Mouse (Mus musculus): Measurements from ENCODE around the gene Rps6ka4. TPM values are rescaled to one million over a fixed set of nuclear protein-coding genes. Genes with fewer than 3 reads are reported as not detected.

Rps6ka4 gene
- total and polyA plus RNA-seq, 3 experiments: 12.9 to 17.9 (median 15.9) TPM

DNA sequence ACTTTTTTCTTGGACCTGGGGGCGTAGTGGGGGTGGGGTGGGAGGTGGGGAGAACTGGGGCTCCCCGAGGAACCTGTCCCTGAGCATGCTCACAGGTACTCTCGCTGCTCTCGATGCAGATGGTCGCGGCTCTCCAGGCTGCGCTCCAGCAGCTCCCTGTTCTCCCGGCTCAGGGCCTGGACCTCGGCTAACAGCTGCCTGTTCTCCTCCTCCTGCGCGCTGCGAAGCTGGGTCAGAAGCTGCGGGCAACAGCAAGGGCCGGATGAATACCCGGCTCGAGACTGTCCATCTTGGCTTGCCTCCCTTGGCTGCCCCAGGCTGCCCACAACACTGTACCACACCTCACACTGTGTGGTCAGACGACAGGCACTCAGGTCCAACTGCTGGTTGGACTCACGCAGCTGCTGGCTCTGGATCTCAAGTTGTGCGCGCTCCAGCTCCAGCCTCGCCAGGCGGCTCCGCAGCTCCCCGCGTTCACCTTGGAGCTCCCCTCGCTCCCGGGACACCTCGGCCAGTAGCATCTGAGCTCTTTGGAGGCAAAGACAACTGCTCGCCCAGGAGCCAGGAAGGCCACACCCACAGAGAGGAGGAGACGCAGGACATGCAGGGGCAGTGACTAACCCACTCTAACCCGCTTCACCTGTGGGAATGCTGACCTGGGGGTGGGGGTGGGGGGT is 7.5 kb upstream of the Rps6ka4 start:
- Histone ChIP-seq H3K4me3 (no peak overlapping the region), H3K36me3 (ENCODE audit: control insufficient read depth, insufficient read depth, low read length) (no peaks in the 10 kb centered on the region), H3K27ac (no peak overlapping the region), H3K9ac (ENCODE audit: low read depth, low read length) (peak overlapping the region; percentile 27; the same call in 1 of the 2 replicates), H3K79me2 (replicated peaks; ENCODE audit: control insufficient read depth, insufficient read depth, low read length) (no peaks in the 10 kb centered on the region), H3K27me3 (ENCODE audit: control insufficient read depth, insufficient read depth, low read length) (peaks cover 10% of the 10 kb centered on the region), H3K4me1 (ENCODE audit: control insufficient read depth, insufficient read depth, low read length) (no peaks in the 10 kb centered on the region; the same call in 1 of the 2 replicates)
- intact Hi-C loops (cut with DNase I): no loop called here
- TF ChIP-seq EP300 (IDR thresholded peaks at IDR 0.05; ENCODE audit: insufficient read depth, low read depth, low read length): no peak
- TF ChIP-seq CTCF (IDR thresholded peaks at IDR 0.05): no peak
- no peak for TF ChIP-seq POLR2A (IDR thresholded peaks at IDR 0.05; ENCODE audit: insufficient read depth, low read depth, low read length)
- WGBS: 7% methylated on average over 31 of the region's 31 CpGs
- no peak for DNase-seq

DNA sequence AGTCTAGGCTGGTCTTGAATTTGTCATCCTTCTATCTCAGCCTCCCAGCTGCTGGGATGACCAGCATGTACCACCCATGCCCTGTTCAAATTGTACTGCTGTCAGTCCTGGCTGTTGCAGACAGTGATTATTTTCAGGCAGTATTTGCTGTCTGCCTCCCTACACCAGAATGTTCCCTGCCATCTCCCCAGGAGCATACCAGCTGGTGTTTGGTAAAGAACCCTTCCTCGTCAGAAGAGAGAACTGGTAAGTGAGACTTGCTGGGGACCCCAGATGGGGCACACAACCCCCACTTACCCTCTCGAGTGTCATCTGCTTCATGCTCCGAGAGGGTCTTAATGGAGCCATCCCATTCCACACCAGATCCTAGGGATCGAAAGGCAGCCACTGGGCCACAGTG is 5.6 kb upstream of the Rps6ka4 start:
- H3K4me3 ChIP-seq: no peak overlapping the region
- TF ChIP-seq EP300 (IDR thresholded peaks at IDR 0.05; ENCODE audit: insufficient read depth, low read depth, low read length) (no peak), CTCF (IDR thresholded peaks at IDR 0.05) (no peak), POLR2A (IDR thresholded peaks at IDR 0.05; ENCODE audit: insufficient read depth, low read depth, low read length) (no peak)
- H3K36me3 ChIP-seq (ENCODE audit: control insufficient read depth, insufficient read depth, low read length): no peaks in the 10 kb centered on the region
- peaks cover 3% of the 10 kb centered on the region for H3K4me1 ChIP-seq (ENCODE audit: control insufficient read depth, insufficient read depth, low read length)
- peaks cover 10% of the 10 kb centered on the region for H3K27me3 ChIP-seq (ENCODE audit: control insufficient read depth, insufficient read depth, low read length)
- no peak overlapping the region for H3K27ac ChIP-seq
- no peak overlapping the region for H3K9ac ChIP-seq (ENCODE audit: low read depth, low read length)
- no peaks in the 10 kb centered on the region for H3K79me2 ChIP-seq (replicated peaks; ENCODE audit: control insufficient read depth, insufficient read depth, low read length)
- intact Hi-C loops (cut with DNase I): no loop called here
- WGBS: 88% methylated on average over 4 of the region's 4 CpGs
- DNase-seq: no peak

DNA sequence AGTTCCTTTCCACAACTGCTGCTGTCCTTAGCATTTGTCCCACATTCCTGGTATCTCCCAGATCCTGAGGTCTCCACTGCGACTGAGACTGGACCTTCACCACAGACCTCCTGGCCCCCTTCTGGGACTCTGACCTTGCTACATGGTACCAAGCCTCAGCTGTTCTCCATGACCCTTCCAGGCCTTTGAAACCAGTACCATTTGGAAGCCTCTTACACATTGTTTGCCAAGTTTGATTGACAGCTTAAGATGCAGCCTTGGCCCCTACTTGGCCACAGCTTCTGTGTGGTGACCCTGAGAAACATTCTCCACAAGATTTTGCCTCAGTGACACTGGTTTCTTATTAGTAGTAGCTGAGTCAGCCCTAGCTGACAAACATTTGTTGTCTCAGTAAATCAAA is 1.9 kb upstream of the Rps6ka4 start:
- no peak overlapping the region for H3K9ac ChIP-seq (ENCODE audit: low read depth, low read length)
- intact Hi-C loops (cut with DNase I): no loop called here
- no peak overlapping the region for H3K4me3 ChIP-seq
- DNase-seq: no peak
- H3K79me2 ChIP-seq (replicated peaks; ENCODE audit: control insufficient read depth, insufficient read depth, low read length): no peaks in the 10 kb centered on the region
- TF ChIP-seq EP300 (IDR thresholded peaks at IDR 0.05; ENCODE audit: insufficient read depth, low read depth, low read length) (no peak), POLR2A (IDR thresholded peaks at IDR 0.05; ENCODE audit: insufficient read depth, low read depth, low read length) (no peak), CTCF (IDR thresholded peaks at IDR 0.05) (no peak)
- peaks cover 2% of the 10 kb centered on the region; the same call in 1 of the 2 replicates for H3K27me3 ChIP-seq (ENCODE audit: control insufficient read depth, insufficient read depth, low read length)
- H3K4me1 ChIP-seq (ENCODE audit: control insufficient read depth, insufficient read depth, low read length): peaks cover 8% of the 10 kb centered on the region
- no peak overlapping the region for H3K27ac ChIP-seq
- 81% methylated on average over 1 of the region's 1 CpGs for WGBS
- no peaks in the 10 kb centered on the region for H3K36me3 ChIP-seq (ENCODE audit: control insufficient read depth, insufficient read depth, low read length)

DNA sequence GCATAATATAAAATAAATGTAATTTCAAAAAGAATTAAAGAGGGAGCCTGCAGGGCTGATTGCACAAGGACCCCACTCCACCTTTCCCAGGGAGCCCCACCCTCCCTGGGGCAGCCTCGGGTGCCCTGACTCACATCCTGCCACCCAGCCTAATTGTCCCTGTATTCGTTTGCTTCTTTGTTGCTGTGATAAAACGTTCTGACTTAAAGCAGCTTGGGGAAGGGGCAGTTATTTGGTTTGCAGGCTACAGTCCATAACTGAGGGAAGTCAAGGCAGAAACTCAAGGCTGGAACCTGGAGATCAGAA is 809 bp upstream of the Rps6ka4 start:
- 28% methylated on average over 3 of the region's 3 CpGs for WGBS
- Histone ChIP-seq H3K36me3 (ENCODE audit: control insufficient read depth, insufficient read depth, low read length) (no peaks in the 10 kb centered on the region), H3K79me2 (replicated peaks; ENCODE audit: control insufficient read depth, insufficient read depth, low read length) (no peaks in the 10 kb centered on the region), H3K9ac (ENCODE audit: low read depth, low read length) (no peak overlapping the region), H3K4me3 (no peak overlapping the region), H3K27me3 (ENCODE audit: control insufficient read depth, insufficient read depth, low read length) (no peaks in the 10 kb centered on the region), H3K27ac (no peak overlapping the region), H3K4me1 (ENCODE audit: control insufficient read depth, insufficient read depth, low read length) (peaks cover 8% of the 10 kb centered on the region)
- TF ChIP-seq POLR2A (IDR thresholded peaks at IDR 0.05; ENCODE audit: insufficient read depth, low read depth, low read length): no peak
- TF ChIP-seq EP300 (IDR thresholded peaks at IDR 0.05; ENCODE audit: insufficient read depth, low read depth, low read length): no peak
- no peak for TF ChIP-seq CTCF (IDR thresholded peaks at IDR 0.05)
- intact Hi-C loops (cut with DNase I): no loop called here
- DNase-seq: no peak

DNA sequence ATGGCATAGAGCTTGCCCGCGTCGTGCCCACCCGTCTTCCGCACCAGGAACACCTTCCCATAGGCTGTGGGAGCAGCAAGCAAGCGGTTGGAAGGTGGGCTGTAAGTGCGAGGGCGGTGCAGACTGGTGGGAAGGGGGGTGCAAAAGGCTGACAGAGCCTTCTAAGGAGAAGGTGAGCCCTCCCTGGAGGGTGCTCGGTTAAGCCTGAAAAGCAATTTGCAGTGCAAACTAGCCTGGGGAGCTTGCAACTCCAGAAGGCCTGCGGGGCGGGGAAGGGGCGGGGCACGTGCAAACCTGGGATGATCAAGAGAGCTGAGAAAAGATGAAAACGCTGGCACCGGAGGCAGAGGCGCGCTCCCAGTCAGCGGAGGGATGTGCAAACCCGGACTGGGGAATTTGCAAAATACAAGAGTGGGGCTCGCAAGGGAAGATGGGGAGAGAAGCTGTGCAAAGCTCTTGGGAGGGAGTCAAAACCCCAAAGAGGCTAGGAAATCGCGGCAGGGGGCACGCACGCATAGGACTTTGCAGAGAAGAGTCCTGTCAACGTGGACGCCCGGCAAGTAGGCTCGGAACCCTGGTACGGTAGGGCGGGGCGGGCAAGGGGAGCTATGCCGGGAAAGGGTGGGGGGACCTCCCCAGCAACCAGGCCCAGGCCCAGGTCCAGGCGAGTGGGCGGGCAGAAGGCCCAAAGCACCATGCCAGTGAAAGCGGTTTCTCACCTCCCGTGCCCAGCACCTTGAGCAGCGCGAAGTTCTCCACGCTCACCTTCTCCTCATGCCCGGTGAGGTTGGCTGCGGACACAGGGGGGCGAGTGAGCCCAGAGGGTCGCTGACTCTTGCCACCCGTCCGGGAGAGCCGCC is 591 bp downstream of the Rps6ka4 start:
- no peaks in the 10 kb centered on the region for H3K79me2 ChIP-seq (replicated peaks; ENCODE audit: control insufficient read depth, insufficient read depth, low read length)
- H3K4me1 ChIP-seq (ENCODE audit: control insufficient read depth, insufficient read depth, low read length): peaks cover 8% of the 10 kb centered on the region
- H3K27me3 ChIP-seq (ENCODE audit: control insufficient read depth, insufficient read depth, low read length): no peaks in the 10 kb centered on the region
- H3K27ac ChIP-seq: peak overlapping the region; percentile 79
- no peaks in the 10 kb centered on the region for H3K36me3 ChIP-seq (ENCODE audit: control insufficient read depth, insufficient read depth, low read length)
- peak overlapping the region; percentile 94 for H3K9ac ChIP-seq (ENCODE audit: low read depth, low read length)
- intact Hi-C loops (cut with DNase I): loop anchor here (2.0 kb wide), 1 partner anchor 69 kb away; the partner anchor contains the start of gene Trmt112
- no peak for TF ChIP-seq POLR2A (IDR thresholded peaks at IDR 0.05; ENCODE audit: insufficient read depth, low read depth, low read length)
- TF ChIP-seq EP300 (IDR thresholded peaks at IDR 0.05; ENCODE audit: insufficient read depth, low read depth, low read length): no peak
- TF ChIP-seq CTCF (IDR thresholded peaks at IDR 0.05): no peak
- peak in 1 of 2 experiments; percentile 37 for DNase-seq
- H3K4me3 ChIP-seq: peak overlapping the region; percentile 70
- 10% methylated on average over 46 of the region's 46 CpGs for WGBS

DNA sequence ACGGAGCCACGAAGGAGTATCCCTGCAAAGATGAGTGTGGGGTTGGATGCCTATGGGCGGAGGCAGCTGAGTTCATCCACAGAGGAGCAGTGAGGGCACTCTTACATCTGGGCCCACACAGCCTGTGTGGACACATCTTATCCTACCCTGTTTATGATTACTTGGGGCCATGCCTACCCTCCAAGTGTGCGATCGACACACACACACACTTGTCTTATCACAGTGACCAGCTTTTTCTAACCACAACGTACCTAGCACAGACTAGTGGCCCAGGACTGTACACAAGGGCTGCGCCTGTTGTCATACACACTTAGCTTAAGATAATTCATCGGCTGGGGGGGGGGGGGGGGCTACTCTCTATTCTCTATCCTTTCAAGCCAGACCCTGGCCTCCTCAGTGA is 8.1 kb downstream of the Rps6ka4 start:
- no peak for TF ChIP-seq POLR2A (IDR thresholded peaks at IDR 0.05; ENCODE audit: insufficient read depth, low read depth, low read length)
- no peak for TF ChIP-seq EP300 (IDR thresholded peaks at IDR 0.05; ENCODE audit: insufficient read depth, low read depth, low read length)
- no peak for TF ChIP-seq CTCF (IDR thresholded peaks at IDR 0.05)
- H3K27ac ChIP-seq: no peak overlapping the region
- no peaks in the 10 kb centered on the region for H3K27me3 ChIP-seq (ENCODE audit: control insufficient read depth, insufficient read depth, low read length)
- H3K9ac ChIP-seq (ENCODE audit: low read depth, low read length): no peak overlapping the region
- H3K36me3 ChIP-seq (ENCODE audit: control insufficient read depth, insufficient read depth, low read length): no peaks in the 10 kb centered on the region
- intact Hi-C loops (cut with DNase I): no loop called here
- H3K79me2 ChIP-seq (replicated peaks; ENCODE audit: control insufficient read depth, insufficient read depth, low read length): no peaks in the 10 kb centered on the region
- H3K4me1 ChIP-seq (ENCODE audit: control insufficient read depth, insufficient read depth, low read length): no peaks in the 10 kb centered on the region
- 92% methylated on average over 8 of the region's 8 CpGs for WGBS
- H3K4me3 ChIP-seq: no peak overlapping the region
- no peak for DNase-seq
